Mouse (Mus musculus) spleen, adult 2 months (tissue): Measurements from ENCODE around the gene Hoxb5.

Source experiments
- CTCF ChIP-seq: fragments of 200-500 bp; IDR thresholded peaks from 2 replicates; pipeline ENCODE4 v1.5.1; 2011; ENCODE audit warnings: mild to moderate bottlenecking, inconsistent platforms; ENCODE audit not compliant: insufficient read depth, insufficient read length, insufficient replicate concordance; ENCODE audit errors: extremely low read depth
- POLR2A ChIP-seq: fragments of 200-500 bp; IDR thresholded peaks from 2 replicates; pipeline ENCODE4 v1.6.1; 2011; ENCODE audit warnings: low read depth, low read length, inconsistent platforms

DNA sequence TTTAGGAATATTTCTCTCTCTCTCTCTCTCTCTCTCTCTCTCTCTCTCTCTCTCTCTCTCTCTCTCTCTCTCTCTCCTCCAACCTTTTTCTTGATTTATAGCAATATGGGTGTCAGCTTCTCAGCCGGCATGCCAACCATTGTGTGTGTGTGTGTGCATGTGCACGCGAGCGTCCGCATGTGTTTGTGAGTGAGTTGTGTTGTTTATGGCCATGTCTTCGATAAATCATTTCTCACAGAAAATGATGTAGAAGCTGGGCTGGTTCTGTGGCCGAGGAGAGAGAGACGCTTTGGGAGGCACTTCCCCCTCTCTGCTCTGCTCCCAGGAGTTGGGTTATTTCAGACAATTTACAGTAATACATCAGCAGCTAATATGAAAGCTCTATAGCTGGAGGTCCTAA, 25.5 kb downstream of the Hoxb5 start:
- no peak for TF ChIP-seq POLR2A
- TF ChIP-seq CTCF = no peak
